Mouse (Mus musculus) brain, embryonic 18.5 days (tissue): Measurements from ENCODE around the gene Vezt.
A peak's percentile ranks its signal among the peaks of the same experiment; 100 is the strongest.

Source experiments
- DNase-seq: peaks from one replicate; pipeline ENCODE4 v3.0.0-alpha.2; 2012; ENCODE audit warnings: low read depth, low spot score

Gene Vezt

DNA sequence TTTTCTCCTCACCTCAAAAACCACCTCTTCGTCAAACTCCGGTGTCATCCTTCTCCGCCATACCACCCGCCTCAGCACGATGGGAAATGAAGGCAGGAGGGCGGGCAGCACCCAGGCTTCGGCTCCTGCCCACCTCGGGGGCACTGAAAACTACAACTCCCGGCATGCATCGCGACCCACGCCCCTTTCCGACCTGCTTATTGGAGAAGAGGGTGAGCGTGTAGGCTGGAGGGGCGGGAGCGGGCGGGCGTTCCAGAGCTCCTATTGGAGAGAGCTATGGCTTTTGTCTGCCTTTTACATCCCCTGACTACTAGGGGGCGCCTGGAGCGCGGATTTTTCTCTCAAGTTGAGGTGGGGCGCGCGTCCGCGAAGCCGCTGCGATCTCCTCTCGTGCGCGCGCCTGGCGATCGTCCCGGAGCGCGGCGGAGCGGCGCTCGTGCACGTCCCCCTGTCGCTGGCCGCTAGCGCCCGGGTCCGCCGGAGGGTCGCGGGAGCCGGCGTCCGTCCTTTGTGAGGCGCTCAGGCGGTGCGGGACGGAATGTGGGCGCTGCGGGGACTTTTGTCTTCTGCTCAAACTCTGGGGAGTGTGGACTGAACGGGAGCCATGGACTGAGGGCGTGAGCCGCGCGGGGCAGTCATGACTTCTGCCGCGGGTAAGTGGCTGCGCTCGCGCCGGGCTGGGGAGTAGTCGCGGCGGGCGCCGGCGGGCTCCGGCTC is at the start of gene Vezt, which contains the start of gene Fgd6:
Gene Vezt (minus strand): TSS at position 160 of the 717 bp plus-strand sequence.
Gene Fgd6 (plus strand): TSS at position 344 of the 717 bp plus-strand sequence.
- peak; percentile 99 for DNase-seq

DNA sequence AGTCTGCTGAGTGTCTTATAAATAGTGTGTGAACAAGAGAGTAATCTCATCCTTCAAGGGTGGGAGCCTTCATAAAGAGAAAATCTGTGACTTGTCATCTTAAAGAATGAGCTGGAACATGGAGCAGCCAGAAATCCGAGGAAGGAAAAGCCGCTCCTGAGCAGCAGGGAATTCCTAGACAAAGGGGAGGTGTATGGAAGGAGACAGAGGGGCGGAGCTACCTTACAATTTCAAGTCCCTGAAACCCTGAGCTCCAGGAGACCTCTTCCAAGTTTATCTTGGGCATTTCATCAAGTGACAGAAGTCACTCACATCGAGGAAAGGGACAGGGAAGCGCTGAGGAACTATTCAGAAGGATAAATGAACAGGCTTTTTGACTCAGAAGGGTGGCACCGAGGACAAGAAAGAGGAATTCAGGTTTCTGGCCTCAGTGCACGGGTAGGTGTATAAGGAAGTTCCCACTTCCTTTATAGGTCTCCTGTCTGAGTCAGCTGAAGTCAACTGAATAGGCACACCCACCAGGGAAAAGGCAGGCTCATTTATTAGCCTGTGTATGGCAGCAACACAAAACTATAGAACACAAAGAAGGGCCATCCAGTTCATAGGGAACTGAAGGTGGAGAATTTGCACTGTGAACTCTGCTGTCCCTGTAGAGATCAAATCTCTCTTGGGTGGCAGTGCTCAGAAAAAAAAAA is 46.6 kb upstream of the Vezt start:
- no peak for DNase-seq

DNA sequence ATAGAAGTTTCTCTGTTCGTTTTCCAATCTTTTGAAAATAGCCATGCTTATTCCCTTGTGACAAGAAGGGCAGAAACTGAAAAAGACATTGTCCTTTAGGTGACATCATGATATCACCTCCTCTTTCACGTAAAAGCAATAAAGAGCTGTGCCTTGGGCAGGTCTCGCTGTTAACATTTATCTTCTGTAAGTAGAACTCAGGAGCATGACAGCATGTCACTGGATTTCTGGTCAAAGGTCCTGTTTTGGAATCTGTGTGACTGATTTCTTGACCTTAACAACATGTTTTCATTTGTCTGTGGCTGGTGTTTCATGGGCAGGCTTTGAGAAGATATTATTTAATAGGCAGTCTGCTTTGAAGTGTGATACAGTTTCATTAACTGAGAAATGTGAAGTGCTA is 45.1 kb upstream of the Vezt start:
- no peak for DNase-seq

DNA sequence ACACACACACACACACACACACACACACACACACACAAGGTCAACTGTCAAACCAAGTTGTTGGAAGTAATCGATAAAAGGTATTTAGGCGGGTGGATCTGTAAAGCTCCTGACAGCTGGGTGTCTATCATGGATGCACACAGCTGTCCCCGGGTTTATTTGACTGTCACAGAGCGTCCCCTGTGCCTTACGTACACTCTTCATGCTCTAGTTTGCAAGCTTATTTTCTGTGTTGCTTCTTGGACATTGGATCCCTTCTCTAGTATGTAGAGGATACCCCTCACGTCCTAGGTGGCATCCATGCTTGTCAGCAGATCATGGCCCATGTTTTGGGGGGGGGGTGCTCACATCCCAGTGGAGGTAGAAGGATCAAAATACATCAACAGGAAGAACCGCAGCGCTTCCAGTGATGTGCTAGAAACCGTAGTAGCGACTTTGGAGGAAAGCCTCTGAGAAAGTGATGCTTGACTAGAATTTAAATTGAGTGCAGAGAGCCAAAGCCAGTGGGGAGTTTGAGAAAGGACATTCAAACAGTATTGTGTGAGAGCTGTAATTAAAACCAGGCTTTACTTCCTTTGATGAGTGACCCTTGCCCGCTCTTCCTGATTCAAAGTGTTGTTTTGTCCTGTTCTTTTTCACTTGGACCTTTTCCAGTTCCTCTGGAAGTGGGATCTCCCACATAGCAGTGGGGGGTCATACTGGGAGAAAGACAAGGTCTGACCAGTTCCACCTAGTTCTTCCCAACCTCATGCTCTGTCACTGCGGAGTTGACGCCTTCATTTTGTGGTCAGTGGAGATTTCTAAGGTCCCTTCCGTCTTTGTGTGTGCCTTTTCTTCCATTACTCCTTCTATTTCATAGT is 41.6 kb upstream of the Vezt start:
- no peak for DNase-seq

DNA sequence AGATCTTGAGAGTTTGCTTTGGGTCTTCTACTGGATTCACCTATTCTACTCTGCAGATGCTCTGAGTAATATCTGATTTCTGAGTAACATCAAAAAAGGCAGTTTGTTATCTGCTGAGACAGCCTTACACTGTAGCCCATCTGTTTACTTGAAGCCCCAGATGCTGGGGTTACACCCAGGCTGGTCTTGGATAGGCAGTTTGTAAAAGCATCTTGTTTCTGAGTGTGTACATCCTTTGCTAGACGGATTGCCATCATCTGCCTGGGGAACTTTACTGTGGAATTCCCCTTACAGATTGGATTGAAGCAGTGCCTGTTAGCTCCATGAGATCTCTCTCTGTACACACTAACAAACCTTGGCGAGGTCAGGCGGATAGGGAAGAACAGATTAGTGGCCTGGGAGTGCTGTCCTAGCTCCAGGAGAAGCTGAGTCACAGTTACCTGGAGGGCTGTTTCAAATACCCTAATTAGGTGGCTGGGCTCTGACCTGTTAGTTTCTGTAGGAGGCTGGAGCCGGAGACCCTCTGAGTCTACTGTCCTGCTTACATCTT is 37.4 kb upstream of the Vezt start:
- no peak for DNase-seq

DNA sequence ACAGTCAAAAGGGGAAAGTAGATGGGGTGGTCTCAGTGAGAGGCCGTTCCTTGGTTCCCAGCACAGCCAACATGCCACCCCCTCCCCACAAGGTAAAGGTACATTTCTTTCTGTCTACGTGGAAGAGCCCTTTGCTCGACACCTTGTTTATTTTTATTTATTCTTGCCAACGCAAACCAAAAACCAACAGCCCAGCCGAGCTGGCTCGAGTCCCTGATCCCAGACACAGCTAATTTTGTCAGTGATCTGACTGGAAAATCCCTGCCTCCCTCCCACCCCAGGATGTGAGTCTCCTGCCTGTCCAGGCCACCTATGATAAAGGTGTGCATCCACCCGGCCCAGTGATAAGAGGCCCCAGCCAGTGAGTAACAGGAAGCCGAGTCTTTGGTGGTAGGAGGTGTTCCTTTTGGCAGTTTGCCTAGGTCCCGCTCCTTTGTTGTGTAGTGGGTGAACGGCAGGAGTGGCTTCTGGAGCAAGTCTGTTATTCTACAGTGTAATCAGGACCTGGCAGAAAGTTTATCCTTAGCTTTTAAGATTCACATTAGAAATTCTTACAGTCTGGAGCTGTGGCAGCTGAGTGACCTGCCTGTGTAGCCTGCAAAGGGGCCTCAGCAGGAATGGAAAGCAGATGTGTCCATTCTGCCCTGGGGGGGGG is 36.8 kb upstream of the Vezt start:
- DNase-seq: no peak

DNA sequence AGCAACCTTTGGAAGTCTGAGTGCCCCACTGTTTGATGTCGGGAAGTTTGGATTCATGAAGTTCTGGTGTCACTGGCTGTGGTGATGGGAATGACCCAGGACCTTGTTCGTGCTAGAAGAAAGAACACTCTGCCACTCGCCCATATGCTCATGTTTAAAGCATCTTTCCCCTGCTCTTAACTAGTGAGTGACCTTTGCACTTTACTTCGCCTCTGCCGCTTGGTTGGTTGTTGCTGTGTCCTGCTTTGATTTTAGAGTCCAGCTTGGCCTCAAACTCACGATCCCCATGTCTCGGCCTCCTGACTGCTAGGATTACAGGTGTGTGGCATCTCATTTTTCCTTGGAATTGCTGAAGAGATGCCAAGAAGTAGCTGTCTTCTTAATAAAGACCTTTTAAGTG is 36.0 kb upstream of the Vezt start:
- no peak for DNase-seq

DNA sequence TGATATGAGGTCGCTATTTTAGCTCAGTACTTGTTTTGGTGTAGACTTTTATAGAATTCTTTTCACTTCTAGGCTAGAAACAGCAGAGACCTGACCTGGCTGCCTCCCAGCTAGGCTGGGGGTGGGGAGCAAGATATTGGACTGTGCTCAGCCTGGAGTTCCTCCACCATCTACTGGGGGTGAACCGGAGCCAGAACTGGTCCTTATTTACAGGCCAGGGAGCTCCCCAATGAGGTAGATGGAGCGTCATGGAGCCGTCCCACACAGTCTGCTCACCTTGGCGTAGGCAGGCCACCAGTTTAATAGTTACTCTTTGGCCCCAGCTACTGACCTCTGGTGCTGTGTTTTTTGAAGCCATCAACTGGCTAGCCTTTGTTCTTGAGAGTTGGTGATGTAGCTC is 33.1 kb upstream of the Vezt start:
- DNase-seq: no peak

DNA sequence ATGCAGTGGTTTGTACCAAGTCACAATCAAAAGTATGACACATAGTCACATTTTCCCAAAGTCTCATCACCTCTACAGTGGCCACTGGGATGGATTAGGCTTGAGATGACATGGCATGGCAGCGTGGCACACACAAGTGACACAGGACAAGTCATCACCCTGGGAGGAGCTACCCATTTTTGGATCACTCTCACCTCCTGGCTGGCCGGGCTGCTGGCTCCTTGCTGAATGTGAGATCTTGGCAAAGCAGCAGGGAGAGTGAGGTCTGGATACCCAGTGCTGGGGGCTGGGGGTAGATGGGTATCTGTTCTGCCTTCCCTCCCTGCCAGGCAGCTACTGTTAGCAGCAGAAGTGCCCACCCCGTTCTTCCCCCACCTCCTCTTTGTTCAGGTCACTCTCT is 31.3 kb upstream of the Vezt start:
- no peak for DNase-seq

DNA sequence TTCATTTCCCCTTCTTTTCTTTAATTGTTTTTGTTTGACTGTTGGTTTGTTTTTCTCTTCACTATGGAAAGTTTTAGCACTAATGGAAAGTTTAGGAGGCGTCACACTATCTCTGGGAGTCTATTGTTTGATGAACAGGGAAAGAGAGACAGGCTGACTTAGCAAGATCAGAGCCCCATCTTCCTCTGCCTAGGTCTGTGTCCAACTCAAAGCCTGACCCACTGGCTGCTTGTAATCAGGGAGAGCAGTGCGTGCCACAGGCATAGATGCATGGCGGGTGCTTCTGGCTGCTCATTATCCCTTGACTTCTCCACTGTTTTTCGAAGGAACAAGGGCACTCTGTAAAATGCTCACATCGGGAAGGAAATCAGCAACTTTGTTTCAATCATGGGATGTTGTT is 26.7 kb upstream of the Vezt start:
- DNase-seq: no peak

DNA sequence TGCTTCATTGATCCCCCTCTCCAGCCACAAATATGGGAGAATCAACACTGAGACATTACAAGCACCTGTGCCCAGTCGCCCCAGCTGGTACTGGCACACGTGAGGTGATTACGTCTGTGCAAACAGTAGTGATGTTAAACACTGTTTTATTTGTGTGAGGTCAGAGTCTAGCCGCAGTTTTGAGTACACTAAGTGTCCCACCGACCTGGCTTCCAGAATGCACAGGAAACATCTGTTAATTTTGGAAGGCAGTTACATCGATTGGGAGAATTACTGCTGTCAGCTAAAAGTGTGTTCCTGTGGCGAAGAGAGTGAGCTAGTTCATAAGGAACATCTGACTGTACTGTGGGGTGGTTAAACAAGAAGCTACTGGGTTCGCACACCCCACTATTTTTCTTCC is 24.6 kb upstream of the Vezt start:
- DNase-seq: no peak

DNA sequence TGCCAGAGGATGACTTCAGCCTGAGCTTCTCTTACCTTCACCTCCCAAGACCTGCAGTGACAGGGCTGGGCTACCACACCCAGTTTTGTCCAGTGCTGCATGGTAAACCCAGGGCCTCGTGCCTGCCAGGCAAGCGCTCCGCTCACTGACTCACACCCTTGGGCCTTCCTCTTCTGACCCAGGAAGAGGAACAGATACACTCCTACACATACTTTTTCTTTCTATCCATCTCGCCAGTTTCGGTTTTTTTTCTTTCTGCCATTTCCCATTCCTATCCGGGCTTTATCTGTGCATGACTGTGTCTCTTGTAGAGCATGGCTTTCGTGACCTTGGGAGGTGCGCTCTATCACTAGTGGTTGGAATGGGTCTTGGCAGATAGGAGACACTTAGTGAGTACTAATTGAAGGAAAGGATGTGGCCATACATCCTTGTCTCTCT is 24.0 kb upstream of the Vezt start:
- no peak for DNase-seq

DNA sequence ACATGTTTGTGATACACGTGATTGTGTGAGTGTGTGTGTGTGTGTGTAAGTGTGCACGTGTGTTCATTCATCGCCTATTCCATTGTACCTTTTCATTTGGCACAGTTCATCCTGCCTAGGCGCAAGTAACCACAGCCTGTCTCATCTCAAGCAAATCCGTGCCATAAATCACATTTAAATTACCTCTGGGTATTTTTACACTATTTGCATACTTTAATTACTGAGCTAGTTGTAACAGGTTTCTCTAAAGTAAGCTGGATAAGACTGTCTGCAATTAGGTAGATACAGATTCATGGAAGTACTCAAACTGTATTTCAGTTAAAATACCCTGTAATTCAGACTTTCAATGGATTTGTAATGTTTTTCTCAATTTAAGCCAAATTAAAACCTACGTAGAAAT is 20.9 kb upstream of the Vezt start:
- no peak for DNase-seq

DNA sequence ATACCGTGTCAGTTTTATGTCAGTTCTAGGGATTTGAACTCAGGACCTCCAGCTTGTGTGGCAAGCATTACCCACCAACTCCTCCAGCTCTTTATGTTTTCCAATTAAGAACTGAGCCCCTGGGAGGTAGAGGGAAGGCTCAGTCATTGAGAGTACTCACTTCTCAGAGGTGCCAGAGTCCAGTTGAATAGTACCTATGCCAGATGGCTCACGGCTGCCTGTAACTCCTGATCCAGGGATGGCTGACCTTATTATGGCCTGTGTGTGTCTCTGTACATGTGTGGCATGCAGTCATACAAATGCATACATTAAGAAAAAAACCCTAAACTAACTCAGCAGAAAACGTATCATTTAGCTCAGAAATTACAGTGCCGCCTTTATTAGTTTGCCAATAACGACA is 15.1 kb upstream of the Vezt start:
- DNase-seq: no peak

DNA sequence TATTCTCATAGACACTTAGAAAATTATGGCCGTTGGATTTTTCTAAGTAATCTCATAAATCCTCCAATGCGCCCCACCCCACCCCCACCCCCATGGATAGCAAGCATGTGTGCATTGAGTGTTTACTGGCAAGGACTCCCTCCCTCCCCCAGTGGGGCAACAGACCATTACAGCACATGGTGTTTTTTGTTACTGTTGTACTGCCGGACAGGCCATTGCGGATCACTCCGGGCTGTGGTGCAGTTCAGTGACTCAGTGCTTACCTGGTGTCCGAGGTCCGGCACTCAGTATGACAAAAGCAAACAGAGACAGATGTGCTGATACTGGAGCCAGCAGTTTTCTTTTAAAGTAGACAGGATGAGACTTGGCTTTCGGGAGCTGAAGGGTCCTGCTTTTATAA is 13.5 kb upstream of the Vezt start:
- DNase-seq: no peak

DNA sequence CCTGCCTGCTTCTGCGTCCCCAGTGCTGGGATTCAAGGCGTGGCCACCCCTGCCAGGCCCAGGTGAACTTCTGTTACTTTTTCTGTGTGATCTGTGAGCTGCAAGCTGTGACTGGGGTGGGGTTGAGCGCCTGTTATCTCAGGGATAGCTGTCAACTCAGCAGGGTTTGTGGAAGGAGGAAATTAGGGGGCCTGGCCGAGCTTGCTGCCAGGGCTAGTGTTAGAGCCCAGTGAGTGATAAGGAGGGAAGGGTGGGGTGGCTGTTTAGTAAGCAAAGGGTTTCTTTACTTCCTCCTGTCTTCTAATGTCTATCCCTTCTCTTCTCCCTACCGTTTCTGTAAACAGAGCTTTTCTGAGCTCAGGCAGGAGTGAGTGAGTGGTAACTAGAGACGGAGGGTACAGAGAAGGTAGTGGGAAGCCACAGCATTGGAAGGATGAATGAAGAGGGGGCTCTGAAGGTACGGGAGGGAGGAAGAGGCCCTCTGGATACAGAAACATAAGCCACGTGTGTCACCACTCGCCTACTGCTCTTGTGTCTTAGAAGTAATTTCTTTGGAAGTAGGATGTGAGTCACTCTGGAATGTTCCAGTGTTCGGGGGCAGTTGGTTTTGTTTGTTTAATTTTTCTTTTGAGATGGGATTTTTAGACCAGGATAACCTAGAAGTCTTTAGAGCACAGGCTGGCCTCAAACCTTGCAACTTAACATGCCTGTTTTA is 12.4 kb upstream of the Vezt start:
- DNase-seq: no peak

DNA sequence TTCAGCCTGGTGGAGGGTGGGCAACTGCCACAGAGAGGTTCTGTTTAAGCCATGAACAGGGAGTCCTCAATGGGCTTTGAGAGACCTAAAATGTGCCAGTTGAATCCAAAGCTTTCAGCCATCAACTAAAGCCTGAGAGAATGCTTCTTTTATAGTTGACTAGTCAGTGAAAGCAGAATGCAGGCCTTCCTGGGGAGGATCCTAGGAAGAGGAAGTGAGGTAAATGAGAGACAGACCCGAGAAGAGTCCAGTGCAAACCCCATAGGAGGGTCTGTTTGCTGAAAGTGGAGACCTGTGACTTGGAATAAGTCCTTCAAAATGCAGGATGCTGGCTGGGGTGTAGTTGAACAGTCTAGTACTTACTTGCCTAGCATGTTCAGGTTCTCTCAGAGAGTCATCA is 11.4 kb upstream of the Vezt start:
- no peak for DNase-seq

DNA sequence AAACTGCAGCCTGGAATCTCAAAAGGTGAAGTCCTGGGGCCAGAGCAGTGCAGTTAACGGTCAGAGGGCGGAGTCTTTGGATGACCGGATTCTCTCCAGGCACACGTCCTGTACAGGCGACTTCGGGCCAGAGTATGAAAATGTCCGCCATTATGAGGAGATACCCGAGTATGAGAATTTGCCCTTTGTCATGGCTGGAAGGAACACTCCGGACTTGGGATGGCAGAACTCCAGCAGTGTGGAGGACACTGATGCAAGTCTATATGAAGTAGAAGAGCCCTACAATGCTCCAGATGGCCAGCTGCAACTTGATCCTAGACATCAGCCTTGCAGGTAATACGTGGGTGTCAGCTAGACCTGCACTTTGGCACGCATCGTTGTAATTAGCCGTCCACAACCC is 9.7 kb upstream of the Vezt start:
- DNase-seq: no peak

DNA sequence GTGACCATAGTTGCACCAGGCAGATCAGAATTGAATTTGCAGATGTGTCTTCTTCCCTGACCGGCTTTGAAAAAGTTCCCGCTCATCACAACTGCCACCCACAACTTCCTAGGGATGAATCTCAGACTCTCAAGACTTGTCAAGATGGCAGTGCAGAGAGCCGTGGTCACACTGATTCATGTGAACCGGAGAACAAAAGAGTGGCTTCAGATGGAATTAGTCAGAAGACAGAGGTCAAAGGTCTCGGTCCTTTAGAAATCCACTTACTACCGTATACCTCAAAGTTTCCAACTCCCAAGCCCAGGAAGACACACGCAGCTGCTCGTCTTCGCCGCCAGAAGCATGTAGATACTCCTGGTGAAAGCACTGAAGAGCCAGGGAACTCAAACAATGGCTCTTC is 8.3 kb upstream of the Vezt start:
- no peak for DNase-seq

DNA sequence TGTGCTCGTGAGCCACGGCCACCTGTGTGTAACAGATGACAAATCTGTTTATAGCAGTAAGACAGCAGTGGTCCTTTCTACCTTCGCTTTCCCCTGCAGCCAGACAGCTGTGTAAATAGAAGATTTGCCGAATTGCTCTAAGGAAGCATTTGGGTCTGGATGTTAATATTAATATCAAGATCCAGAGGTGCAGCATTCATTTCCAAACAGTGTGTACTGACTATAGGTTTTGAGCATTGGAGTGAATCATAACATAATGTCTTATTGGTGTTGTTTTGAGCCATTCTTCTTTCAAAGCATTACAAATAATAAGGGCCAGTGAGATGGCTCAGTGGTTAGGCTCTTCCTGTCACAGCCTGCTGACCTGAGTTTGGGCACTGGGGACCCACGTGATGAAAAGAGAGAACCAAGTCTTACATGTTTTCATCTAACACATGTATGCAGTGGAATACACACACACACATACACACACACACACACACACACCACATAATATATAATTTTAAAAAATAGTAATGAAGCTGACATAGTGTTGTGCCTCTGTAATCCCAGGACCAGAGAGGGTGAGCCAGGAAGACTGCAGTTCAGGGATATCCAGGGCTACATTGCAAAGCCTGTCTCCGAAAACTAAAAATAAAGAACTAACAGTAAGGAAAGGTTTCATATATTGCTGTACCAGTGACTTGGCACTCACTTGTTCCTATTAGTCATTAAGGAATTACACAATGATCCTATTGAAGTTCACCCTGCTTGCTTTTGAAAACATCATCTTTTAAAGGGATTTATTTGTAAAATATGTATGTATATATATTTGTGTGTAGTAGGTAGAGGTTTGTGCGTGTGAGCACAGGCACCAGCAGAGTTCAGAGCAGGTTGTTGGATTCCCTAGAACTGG is 3.0 kb upstream of the Vezt start:
- DNase-seq: no peak
